Mouse (Mus musculus): ENCODE measurements at regions not wholly inside any gene's neighbourhood (a gene's known extent, or its start where the extent isn't known, plus 50 kb on each side); places are given as distances from the start of the nearest gene placed in this dataset.

GRCm38 (mm10) chr17:29775836-29776235 lies 59.0 kb upstream of the Ccdc167 start:
- DNase-seq (ENCODE audit: low spot score) = no peak

GRCm38 (mm10) chr17:29773339-29773738 lies 56.5 kb upstream of the Ccdc167 start:
- DNase-seq (ENCODE audit: low spot score) = peak; percentile 9

GRCm38 (mm10) chr17:29770914-29771313 lies 54.1 kb upstream of the Ccdc167 start:
- no peak for DNase-seq (ENCODE audit: low spot score)

GRCm38 (mm10) chr17:29769631-29770030 lies 52.8 kb upstream of the Ccdc167 start:
- no peak for DNase-seq (ENCODE audit: low spot score)

GRCm38 (mm10) chr17:29769143-29769542 lies 52.3 kb upstream of the Ccdc167 start:
- DNase-seq (ENCODE audit: low spot score) = no peak

GRCm38 (mm10) chr17:29768642-29769041 lies 51.8 kb upstream of the Ccdc167 start:
- no peak for DNase-seq (ENCODE audit: low spot score)
